Mouse (Mus musculus) heart, adult 2 months (tissue): Measurements from ENCODE around the gene Map4k4.

ENCODE experiments used
- CTCF ChIP-seq: fragments of 200-600 bp; IDR thresholded peaks from 2 replicates; pipeline ENCODE4 v1.8.1; 2022; ENCODE audit warnings: antibody characterized with exemption, mild to moderate bottlenecking, moderate library complexity
- EP300 ChIP-seq: fragments of 200-500 bp; IDR thresholded peaks from 2 replicates; pipeline ENCODE4 v1.6.1; 2011; ENCODE audit warnings: low read depth, low read length, control low read depth; ENCODE audit not compliant: insufficient read depth
- POLR2A ChIP-seq: fragments of 200-500 bp; IDR thresholded peaks from 2 replicates; pipeline ENCODE4 v1.6.1; 2011; ENCODE audit warnings: mild to moderate bottlenecking, low read depth, low read length, control low read depth; ENCODE audit not compliant: insufficient read depth

DNA sequence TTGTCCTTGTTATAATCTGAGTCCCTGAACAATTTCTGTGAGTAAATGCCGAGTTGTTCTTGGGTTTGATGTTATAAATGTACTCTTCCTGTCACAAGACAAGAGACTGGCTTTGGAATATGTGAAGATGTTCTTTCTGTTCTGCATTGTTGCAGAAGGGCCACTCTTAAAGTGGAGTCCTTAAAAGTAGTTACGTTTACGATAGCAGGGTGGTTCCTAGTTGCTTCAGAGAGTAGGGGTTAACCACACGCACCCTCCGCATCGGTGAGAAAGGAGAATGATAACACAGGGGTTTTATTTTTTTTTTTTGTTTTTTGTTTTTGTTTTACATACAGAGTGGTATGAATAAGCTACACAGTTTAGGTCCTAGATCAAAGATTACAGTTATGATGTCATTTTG lies 60.4 kb downstream of the Map4k4 start:
- no peak for TF ChIP-seq POLR2A
- no peak for TF ChIP-seq CTCF
- TF ChIP-seq EP300, result no peak
